Mouse (Mus musculus): Measurements from ENCODE around the gene Gtf2ird1. TPM values are rescaled to one million over a fixed set of nuclear protein-coding genes. Genes with fewer than 3 reads are reported as not detected.

Gtf2ird1 gene
- polyA plus RNA-seq, 1 experiment from 2014 or later: 120 TPM

DNA sequence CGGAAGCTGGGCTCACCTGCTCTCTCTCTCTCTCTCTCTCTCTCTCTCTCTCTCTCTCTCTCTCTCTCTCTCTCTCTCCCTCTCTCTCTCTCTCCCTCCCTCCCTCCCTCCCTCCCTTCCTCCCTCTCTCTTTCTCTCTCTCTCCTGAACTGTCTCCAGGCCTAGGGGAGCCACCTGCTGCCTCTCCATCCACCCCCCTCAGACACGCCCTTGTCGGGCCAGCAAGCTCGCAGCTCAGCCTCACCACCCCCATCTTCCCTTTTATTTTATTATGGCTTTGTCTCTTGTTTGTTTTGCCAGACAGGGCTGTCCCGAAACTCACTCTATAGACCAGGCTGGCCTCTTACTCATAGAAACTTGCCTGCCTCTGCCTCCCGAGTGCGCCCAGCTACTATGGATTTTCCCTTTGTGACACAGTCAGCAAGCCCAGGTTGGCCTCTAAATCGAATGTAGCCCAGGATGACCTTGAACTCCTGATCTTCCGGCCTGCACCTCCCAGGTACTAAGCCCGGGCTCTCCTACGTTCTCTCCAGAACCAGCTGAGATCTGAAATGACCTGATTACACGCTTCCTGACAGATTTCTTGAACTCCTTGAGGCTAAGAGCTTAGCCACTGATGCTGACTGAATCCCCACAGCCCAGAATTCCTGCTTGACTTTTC is 34.1 kb downstream of the Gtf2ird1 start:
- Histone ChIP-seq H3K4me2 (replicated peaks) (no peak overlapping the region), H3K27me3 (no peaks in the 10 kb centered on the region), H3K4me1 (no peaks in the 10 kb centered on the region), H3K36me3 (0 out of 2 replicates have a peak, but pooled peaks cover 17% of the 10 kb centered on the region), H3K27ac (replicated peaks) (no peak overlapping the region), H3K4me3 (no peak overlapping the region), H3K9me3 (no peaks in the 10 kb centered on the region), H3K9ac (replicated peaks) (no peak overlapping the region)
- no peak for ATAC-seq (ENCODE audit: low FRiP score, low read depth)
- WGBS: 91% methylated on average over 12 of the region's 12 CpGs

DNA sequence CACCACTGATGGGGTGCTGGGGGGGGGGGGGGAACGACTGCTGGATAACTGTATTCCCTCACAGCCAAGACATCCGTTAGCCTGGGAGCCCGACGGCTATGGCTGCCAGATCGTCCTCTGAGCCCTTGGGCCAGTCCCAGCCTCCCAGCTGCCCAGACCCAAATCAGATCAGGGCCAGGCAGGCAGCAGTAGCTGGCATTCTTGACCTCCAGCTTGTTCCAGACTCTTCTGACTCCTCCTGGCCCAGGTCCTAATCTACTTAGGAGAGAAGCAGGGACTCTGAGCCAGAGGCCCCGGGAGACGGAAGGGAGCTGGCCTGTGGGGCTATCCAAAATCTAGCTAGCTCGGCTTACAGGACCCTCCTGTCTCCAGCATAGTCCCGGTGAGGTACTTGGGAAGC is 35.5 kb downstream of the Gtf2ird1 start:
- Histone ChIP-seq H3K9ac (replicated peaks) (no peak overlapping the region), H3K9me3 (no peaks in the 10 kb centered on the region), H3K36me3 (peaks cover 30% of the 10 kb centered on the region), H3K27ac (replicated peaks) (no peak overlapping the region), H3K4me3 (no peak overlapping the region), H3K4me1 (no peaks in the 10 kb centered on the region), H3K27me3 (no peaks in the 10 kb centered on the region), H3K4me2 (replicated peaks) (no peak overlapping the region)
- no peak for ATAC-seq (ENCODE audit: low FRiP score, low read depth)
- 78% methylated on average over 9 of the region's 9 CpGs for whole genome bisulfite sequencing

- no peak overlapping the region for H3K27ac ChIP-seq (replicated peaks)
- H3K4me3 ChIP-seq: no peak overlapping the region
- H3K36me3 ChIP-seq: peaks cover 44% of the 10 kb centered on the region
- H3K9me3 ChIP-seq: no peaks in the 10 kb centered on the region
- 93% methylated on average over 5 of the region's 5 CpGs for WGBS
- H3K4me1 ChIP-seq: no peaks in the 10 kb centered on the region
- no peak overlapping the region for H3K9ac ChIP-seq (replicated peaks)
- ATAC-seq (ENCODE audit: low FRiP score, low read depth): no peak
- H3K27me3 ChIP-seq: no peaks in the 10 kb centered on the region
- H3K4me2 ChIP-seq (replicated peaks): no peak overlapping the region
Observed at GRCm38 (mm10) chr5:134419700-134420099, 36.8 kb downstream of the Gtf2ird1 start.

DNA sequence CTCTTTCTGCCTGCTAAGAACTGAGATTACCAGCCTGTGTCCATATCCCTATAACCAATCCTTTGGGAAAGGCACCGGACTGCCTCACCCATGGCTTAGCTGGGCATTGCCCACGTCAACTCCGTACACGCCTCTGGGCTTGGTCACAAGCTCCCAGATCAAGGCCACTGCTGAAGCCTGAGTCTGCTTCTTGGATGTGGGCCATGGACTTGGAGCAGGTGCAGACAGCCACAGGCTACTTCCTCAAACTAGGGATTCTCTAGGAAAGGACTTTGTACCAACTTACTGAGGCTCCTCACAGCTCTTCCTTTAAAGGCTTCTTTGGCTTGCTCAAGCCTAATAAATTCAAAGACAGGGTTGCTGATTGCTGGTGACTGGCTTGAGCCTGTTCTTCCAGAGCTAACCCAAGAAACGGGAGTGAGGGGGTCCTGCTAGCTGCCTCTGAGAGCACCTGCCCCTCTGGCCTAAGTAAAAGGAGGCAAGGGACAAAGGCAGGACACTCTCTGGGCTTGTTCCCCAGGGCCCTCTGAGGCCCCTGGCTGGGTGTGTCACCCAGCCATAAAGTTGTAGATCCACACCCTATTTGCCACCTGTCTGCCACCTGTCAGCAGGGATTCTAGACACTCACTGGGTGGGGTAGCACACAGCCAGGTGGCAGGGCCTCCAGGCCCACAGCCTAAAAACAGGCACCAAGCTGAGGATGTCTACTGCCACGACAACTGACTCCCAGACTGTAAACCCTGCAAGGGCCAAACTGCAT is 38.0 kb downstream of the Gtf2ird1 start:
- no peak overlapping the region for H3K4me2 ChIP-seq (replicated peaks)
- no peak overlapping the region for H3K27ac ChIP-seq (replicated peaks)
- H3K4me1 ChIP-seq: no peaks in the 10 kb centered on the region
- no peak overlapping the region for H3K4me3 ChIP-seq
- no peaks in the 10 kb centered on the region for H3K27me3 ChIP-seq
- peaks cover 49% of the 10 kb centered on the region for H3K36me3 ChIP-seq
- no peak for ATAC-seq (ENCODE audit: low FRiP score, low read depth)
- no peak overlapping the region for H3K9ac ChIP-seq (replicated peaks)
- WGBS: 95% methylated on average over 6 of the region's 6 CpGs
- no peaks in the 10 kb centered on the region for H3K9me3 ChIP-seq

DNA sequence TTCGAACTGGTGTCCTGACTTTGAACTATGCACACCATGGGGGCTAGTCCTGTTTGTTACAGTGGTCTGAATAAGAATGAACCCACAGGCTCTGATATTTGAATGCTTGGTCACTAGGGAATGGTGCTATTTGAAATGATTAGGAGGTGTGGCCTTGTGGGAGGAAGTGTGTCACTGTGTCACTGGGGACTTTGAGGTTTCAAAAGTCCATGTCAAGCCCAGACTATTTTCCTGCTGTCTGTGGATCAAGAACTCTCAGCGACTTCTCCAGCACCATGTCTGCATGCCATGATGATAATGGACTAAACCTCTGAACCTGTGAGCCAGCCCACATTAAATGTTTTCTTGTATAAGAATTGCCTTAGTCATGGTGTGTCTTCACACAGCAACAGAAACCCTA is 44.2 kb downstream of the Gtf2ird1 start:
- Histone ChIP-seq H3K4me1 (no peaks in the 10 kb centered on the region), H3K4me2 (replicated peaks) (no peak overlapping the region), H3K4me3 (no peak overlapping the region), H3K36me3 (peaks cover 92% of the 10 kb centered on the region), H3K27ac (replicated peaks) (no peak overlapping the region), H3K9ac (replicated peaks) (no peak overlapping the region), H3K9me3 (no peaks in the 10 kb centered on the region), H3K27me3 (no peaks in the 10 kb centered on the region)
- WGBS: 94% methylated on average over 2 of the region's 2 CpGs
- no peak for ATAC-seq (ENCODE audit: low FRiP score, low read depth)

GRCm38 (mm10) chr5:134410307-134410836 is 46.1 kb downstream of the Gtf2ird1 start:
- WGBS: 93% methylated on average over 7 of the region's 7 CpGs

DNA sequence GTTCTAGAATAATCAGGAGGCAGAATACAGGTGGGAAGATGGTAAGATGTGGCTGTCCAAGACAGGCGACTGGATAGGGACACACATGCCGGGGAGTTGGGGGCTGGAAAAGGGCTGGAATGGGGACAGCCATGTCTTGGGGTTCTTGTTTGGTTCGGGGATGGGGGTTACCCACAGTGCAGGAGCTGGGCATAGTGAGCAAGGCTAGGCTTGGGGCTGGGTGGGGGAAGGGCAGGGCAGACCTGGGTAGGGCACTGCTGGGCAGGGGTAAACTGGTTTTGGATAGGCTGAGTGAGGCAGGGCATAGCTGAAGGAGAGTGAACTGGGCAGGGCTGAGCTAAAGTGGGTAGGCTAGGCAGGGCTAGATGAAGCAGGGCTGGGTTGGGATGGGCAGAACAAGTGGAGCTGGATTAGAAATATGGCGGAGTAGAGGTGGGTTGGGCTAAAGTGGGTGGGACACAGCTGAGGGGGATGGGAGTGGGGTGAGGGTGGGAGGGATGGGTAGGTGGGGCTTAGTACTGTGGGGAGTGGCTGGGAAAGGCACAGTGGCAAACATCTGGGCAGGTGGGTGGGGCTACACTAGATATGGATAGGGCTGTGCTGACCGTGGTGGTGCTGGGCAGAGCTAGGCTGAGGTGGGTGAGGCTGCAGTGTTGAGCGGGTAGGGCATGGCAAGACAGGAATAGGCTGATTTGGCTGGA is 46.8 kb downstream of the Gtf2ird1 start:
- Histone ChIP-seq H3K4me2 (replicated peaks) (no peak overlapping the region), H3K4me3 (no peak overlapping the region), H3K4me1 (no peaks in the 10 kb centered on the region), H3K9ac (replicated peaks) (no peak overlapping the region), H3K27ac (replicated peaks) (no peak overlapping the region), H3K27me3 (no peaks in the 10 kb centered on the region), H3K36me3 (peaks cover 92% of the 10 kb centered on the region), H3K9me3 (no peaks in the 10 kb centered on the region)
- 96% methylated on average over 6 of the region's 6 CpGs for WGBS
- ATAC-seq (ENCODE audit: low FRiP score, low read depth): no peak

More at GRCm38 (mm10) chr5:134410307-134410836, 46.1 kb downstream of the Gtf2ird1 start:
- no peaks in the 10 kb centered on the region for H3K9me3 ChIP-seq
- H3K27ac ChIP-seq (replicated peaks): no peak overlapping the region
- H3K36me3 ChIP-seq: peaks cover 92% of the 10 kb centered on the region
- no peak overlapping the region for H3K9ac ChIP-seq (replicated peaks)
- H3K4me2 ChIP-seq (replicated peaks): no peak overlapping the region
- no peak for ATAC-seq (ENCODE audit: low FRiP score, low read depth)
- H3K4me3 ChIP-seq: no peak overlapping the region
- no peaks in the 10 kb centered on the region for H3K27me3 ChIP-seq
- H3K4me1 ChIP-seq: no peaks in the 10 kb centered on the region

- H3K36me3 ChIP-seq: peaks cover 96% of the 10 kb centered on the region
- no peak for ATAC-seq (ENCODE audit: low FRiP score, low read depth)
- no peaks in the 10 kb centered on the region for H3K9me3 ChIP-seq
- H3K9ac ChIP-seq (replicated peaks): no peak overlapping the region
- H3K27me3 ChIP-seq: no peaks in the 10 kb centered on the region
- no peaks in the 10 kb centered on the region for H3K4me1 ChIP-seq
- no peak overlapping the region for H3K4me3 ChIP-seq
- H3K4me2 ChIP-seq (replicated peaks): no peak overlapping the region
- H3K27ac ChIP-seq (replicated peaks): no peak overlapping the region
- 94% methylated on average over 5 of the region's 5 CpGs for WGBS
Observed at GRCm38 (mm10) chr5:134408119-134408518, 48.4 kb downstream of the Gtf2ird1 start.

DNA sequence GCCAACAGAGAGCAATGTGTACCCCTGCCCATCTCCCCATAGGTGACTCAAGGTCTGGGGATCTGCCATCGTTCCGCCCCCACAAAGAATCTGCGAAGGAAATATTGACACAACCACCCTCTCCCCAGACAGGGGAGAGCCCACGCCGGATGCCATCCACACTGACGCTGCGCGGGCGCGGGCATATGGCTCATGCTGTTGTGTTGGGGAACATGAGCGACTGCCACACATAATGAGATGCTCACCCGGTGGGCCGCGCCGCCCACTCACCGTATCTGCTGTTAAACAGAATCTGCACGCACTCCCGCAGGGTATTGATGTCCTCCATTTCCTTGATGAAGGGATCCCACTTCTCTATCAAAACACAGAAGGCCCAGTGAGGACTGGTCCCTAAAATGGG is 54.7 kb downstream of the Gtf2ird1 start:
- Histone ChIP-seq H3K4me3 (no peak overlapping the region), H3K9ac (replicated peaks) (no peak overlapping the region), H3K4me1 (no peaks in the 10 kb centered on the region), H3K27me3 (no peaks in the 10 kb centered on the region), H3K9me3 (no peaks in the 10 kb centered on the region), H3K27ac (replicated peaks) (no peak overlapping the region), H3K36me3 (peaks cover 98% of the 10 kb centered on the region), H3K4me2 (replicated peaks) (no peak overlapping the region)
- WGBS: 97% methylated on average over 18 of the region's 18 CpGs
- no peak for ATAC-seq (ENCODE audit: low FRiP score, low read depth)

- no peak overlapping the region for H3K27ac ChIP-seq (replicated peaks)
Observed at GRCm38 (mm10) chr5:134397434-134398163, 58.9 kb downstream of the Gtf2ird1 start.

DNA sequence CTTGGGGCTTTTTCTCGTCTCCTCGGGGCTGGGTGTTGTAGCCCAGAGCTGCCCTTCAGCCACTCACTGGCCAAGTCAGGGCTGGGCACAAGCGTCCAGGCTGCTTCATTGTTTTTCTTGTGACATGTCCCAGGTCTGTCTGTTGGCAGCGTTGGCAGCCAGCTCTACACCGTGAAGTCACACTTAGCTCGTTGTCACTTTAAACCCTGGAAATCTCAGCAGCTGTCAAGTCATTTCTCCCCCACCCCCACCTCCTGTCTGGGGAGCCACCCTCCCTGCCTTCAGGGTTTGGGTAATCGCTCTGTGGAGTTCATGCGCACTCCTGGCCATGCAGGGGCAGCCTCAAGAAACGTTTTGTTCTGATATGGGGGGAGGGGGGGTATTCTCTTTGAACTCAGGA is 60.0 kb downstream of the Gtf2ird1 start:
- no peak overlapping the region for H3K4me2 ChIP-seq (replicated peaks)
- H3K36me3 ChIP-seq: peaks cover 98% of the 10 kb centered on the region
- H3K4me3 ChIP-seq: no peak overlapping the region
- H3K9me3 ChIP-seq: no peaks in the 10 kb centered on the region
- no peak for ATAC-seq (ENCODE audit: low FRiP score, low read depth)
- no peaks in the 10 kb centered on the region for H3K27me3 ChIP-seq
- no peaks in the 10 kb centered on the region for H3K4me1 ChIP-seq
- no peak overlapping the region for H3K9ac ChIP-seq (replicated peaks)
- WGBS: 89% methylated on average over 9 of the region's 9 CpGs
- 0 out of 2 replicates have a peak overlapping the region, but pooled peaks have one; percentile 20 for H3K27ac ChIP-seq (replicated peaks)

More at GRCm38 (mm10) chr5:134397434-134398163, 58.9 kb downstream of the Gtf2ird1 start:
- 94% methylated on average over 15 of the region's 15 CpGs for WGBS
- peaks cover 98% of the 10 kb centered on the region for H3K36me3 ChIP-seq
- H3K4me3 ChIP-seq: no peak overlapping the region
- H3K9ac ChIP-seq (replicated peaks): no peak overlapping the region
- no peak for ATAC-seq (ENCODE audit: low FRiP score, low read depth)
- H3K9me3 ChIP-seq: no peaks in the 10 kb centered on the region
- no peak overlapping the region for H3K4me2 ChIP-seq (replicated peaks)
- H3K27me3 ChIP-seq: no peaks in the 10 kb centered on the region
- no peaks in the 10 kb centered on the region for H3K4me1 ChIP-seq

Measured in midbrain, embryonic 12.5 days (tissue).